Mouse (Mus musculus): ENCODE results near the gene Klhdc10.

DNA sequence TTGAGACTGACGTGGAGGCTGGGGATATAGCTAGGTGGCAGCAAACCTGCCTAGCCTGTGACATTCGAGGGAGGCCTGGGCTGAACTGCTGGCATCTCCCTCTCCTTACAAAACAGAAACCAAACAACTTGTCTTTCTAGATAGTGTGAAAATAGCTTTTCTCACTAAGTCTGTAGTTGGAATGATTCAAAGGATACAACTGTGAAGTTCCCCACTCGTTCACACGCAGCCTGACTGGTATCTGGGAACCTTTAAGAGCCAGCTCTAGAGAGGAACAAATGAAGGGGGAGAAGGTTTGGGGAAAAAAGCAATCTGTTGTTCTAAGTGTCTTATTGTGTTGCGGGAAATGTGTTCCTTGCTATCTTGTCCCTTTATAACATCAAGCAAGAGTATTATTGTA is 57.0 kb downstream of the Klhdc10 start:
- TF ChIP-seq CTCF (IDR thresholded peaks at IDR 0.05; ENCODE audit: extremely low read depth, insufficient read length, insufficient replicate concordance, low read depth, low read length) (no peak), POLR2A (IDR thresholded peaks at IDR 0.05; ENCODE audit: low read depth, low read length) (no peak)
